Mouse (Mus musculus) layer of hippocampus, adult 18-20 months (tissue): ENCODE measurements around the gene Mpig6b. TPM values are rescaled to one million over a fixed set of nuclear protein-coding genes. Genes with fewer than 3 reads are reported as not detected.

Experiments used
- DNase-seq, 2 experiments: peaks; one replicate each; pipeline ENCODE4 v3.0.0; 2022; ENCODE audit warnings: low spot score in 2 of 2
- long read RNA-seq: library from polyadenylated mRNA; stranded (forward); transcript quantifications from one replicate; pipeline ENCODE4 v2.0.0, GENCODE M21; 2021
- total RNA-seq, 2 experiments: library from RNA; stranded (reverse); gene quantifications; 2 replicates each; pipeline ENCODE4 v1.2.3; 2021

The Mpig6b gene
- not detected for total RNA-seq
- long read RNA-seq, result 0 reads

GRCm38 (mm10) chr17:35066084-35066483, at the start of gene Mpig6b:
Gene Mpig6b, minus strand, starts transcription at chr17:35066184.
- DNase-seq, result no peak

- DNase-seq, result no peak
Measured at GRCm38 (mm10) chr17:35115046-35116019, 49.3 kb upstream of the Mpig6b start, which contains the start of gene Ly6g5b. Gene Ly6g5b, minus strand, starts transcription at chr17:35115428.

GRCm38 (mm10) chr17:35111774-35112173, 45.8 kb upstream of the Mpig6b start:
- DNase-seq, result no peak

GRCm38 (mm10) chr17:35108097-35108496, 42.1 kb upstream of the Mpig6b start, which contains the start of gene Ly6g5c:
Gene Ly6g5c, plus strand, starts transcription at chr17:35108279.
- DNase-seq, result no peak

GRCm38 (mm10) chr17:35106522-35106921, 40.5 kb upstream of the Mpig6b start:
- DNase-seq, result no peak

GRCm38 (mm10) chr17:35105740-35106389, 39.9 kb upstream of the Mpig6b start:
- DNase-seq, result peak in 1 of 2 experiments; percentile 40

GRCm38 (mm10) chr17:35104754-35105153, 38.8 kb upstream of the Mpig6b start:
- no peak for DNase-seq

GRCm38 (mm10) chr17:35104079-35104478, 38.1 kb upstream of the Mpig6b start:
- DNase-seq, result no peak

- DNase-seq, result no peak
Measured at GRCm38 (mm10) chr17:35103221-35103690, 37.3 kb upstream of the Mpig6b start.

GRCm38 (mm10) chr17:35102299-35102698, 36.3 kb upstream of the Mpig6b start:
- no peak for DNase-seq

GRCm38 (mm10) chr17:35101161-35101560, 35.2 kb upstream of the Mpig6b start:
- no peak for DNase-seq

GRCm38 (mm10) chr17:35100196-35100765, 34.3 kb upstream of the Mpig6b start:
- no peak for DNase-seq

- peak in 1 of 2 experiments; percentile 60 for DNase-seq
Measured at GRCm38 (mm10) chr17:35097164-35097655, 31.2 kb upstream of the Mpig6b start.

- no peak for DNase-seq
Measured at GRCm38 (mm10) chr17:35096597-35096996, 30.6 kb upstream of the Mpig6b start.

- DNase-seq, result no peak
Measured at GRCm38 (mm10) chr17:35094475-35095365, 28.7 kb upstream of the Mpig6b start.

GRCm38 (mm10) chr17:35092403-35093198, 26.6 kb upstream of the Mpig6b start:
- DNase-seq, result no peak

- no peak for DNase-seq
Measured at GRCm38 (mm10) chr17:35090166-35090932, 24.4 kb upstream of the Mpig6b start.

GRCm38 (mm10) chr17:35088825-35089644, 23.1 kb upstream of the Mpig6b start, which contains the start of gene Abhd16a:
Gene Abhd16a, plus strand, starts transcription at chr17:35089263.
- DNase-seq, result peak; percentile 92 to 96
